Mouse (Mus musculus) small intestine, adult 2 months (tissue): ENCODE data around the gene Blvrb.

Source experiments
- CTCF ChIP-seq: fragments of 200-500 bp; IDR thresholded peaks from 2 replicates; pipeline ENCODE4 v1.5.1; 2012; ENCODE audit warnings: low read depth, mild to moderate bottlenecking, control low read depth, inconsistent platforms, low read length, moderate library complexity, mixed read lengths; ENCODE audit not compliant: insufficient replicate concordance, insufficient read length; ENCODE audit errors: extremely low read depth
- POLR2A ChIP-seq: fragments of 200-500 bp; IDR thresholded peaks from 2 replicates; pipeline ENCODE4 v1.6.1; 2012; ENCODE audit warnings: low read depth, mild to moderate bottlenecking, control low read depth, inconsistent platforms, low read length, moderate library complexity

DNA sequence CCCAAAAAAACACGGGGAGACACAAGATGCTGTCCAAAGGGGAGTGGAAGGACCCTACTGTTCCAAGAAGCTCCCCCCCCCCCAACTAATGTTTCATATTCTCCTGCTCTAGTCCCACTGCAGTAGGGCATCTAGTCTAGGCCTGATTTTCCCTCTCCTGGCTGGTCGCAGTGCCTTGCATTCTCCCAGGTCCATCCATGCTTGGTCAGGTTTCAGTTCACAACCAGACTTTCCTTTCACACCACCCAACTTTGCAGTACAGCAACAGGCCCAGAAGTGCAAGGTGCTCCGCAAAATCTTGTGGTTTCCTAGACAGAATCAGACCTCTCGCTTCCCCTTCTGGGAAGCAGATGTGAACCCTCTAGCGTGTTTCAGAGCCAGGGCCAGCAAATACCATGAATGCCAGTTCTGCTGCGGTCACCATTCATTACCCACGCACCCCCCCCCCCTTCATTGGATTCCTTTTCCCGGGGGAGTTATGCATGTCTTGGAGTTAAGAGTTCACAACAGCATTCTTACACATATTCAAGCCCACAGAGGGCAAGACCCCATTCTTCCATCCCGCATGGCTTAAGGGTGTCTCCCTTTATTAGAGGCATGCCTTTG, 59.1 kb downstream of the Blvrb start:
- TF ChIP-seq CTCF (no peak), POLR2A (no peak)
